Mouse (Mus musculus) stomach, postnatal 0 days (tissue): Measurements from ENCODE around the gene Gm10944.

ENCODE experiments used
- CTCF ChIP-seq: IDR thresholded peaks from 2 replicates; pipeline ENCODE4 v1.5.1; 2016; ENCODE audit warnings: antibody characterized with exemption, low read depth, mild to moderate bottlenecking, moderate library complexity
- EP300 ChIP-seq: optimal IDR thresholded peaks from 2 replicates; pipeline ENCODE3; 2016; ENCODE audit warnings: antibody characterized with exemption

DNA sequence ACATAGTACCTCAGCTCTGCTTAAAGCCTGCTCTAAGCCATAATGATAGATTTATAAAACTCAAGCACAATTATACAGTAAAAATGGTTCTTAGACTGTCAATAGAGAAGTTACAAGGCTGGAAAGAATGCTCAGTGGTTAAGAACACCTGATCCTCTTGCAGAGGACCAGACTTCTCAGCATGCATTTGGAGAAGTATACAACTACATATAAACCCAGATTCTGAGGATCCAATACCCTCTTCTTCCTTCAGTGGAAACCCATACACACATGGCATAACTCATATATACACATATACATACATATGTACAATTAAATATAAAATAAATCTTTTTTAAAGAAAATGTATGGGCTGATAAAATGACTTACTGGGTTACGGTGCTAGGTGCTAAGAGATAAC is at the start of gene Gm10944:
- TF ChIP-seq CTCF (no peak), EP300 (no peak)
